ENCODE assay signal across 18 mouse cellular contexts in genomic region chr11:61319233-61319922, GRCm38 (mm10). TPM values are rescaled to one million over a fixed set of nuclear protein-coding genes. Genes with fewer than 3 reads are reported as not detected.
DNase-seq lines count a peak whose midpoint lies in the region; ATAC-seq lines count a peak whose summit lies in the region.
"Had no signal": no experiment of that assay in that cellular context is flagged by ENCODE, and none has a peak within 500 bp of the region (broad histone marks: within the 10 kb centered on the region; RNA-seq: fewer than 3 reads in every experiment).

No protein-coding gene starts in this region.

- H3K9me3 ChIP-seq in kidney, embryonic 16.5 days (ENCODE audit: low read length): no peaks in the 10 kb centered on the region
- H3K9me3 ChIP-seq in heart, embryonic 14.5 days (ENCODE audit: control insufficient read depth, low read length): no peaks in the 10 kb centered on the region
- no peaks in the 10 kb centered on the region for H3K9me3 ChIP-seq in forebrain, embryonic 12.5 days
- H3K9me3 ChIP-seq: neural tube, embryonic 12.5 days had no signal

- H3K27me3 ChIP-seq in kidney, embryonic 16.5 days (ENCODE audit: insufficient read depth, low read length): no peaks in the 10 kb centered on the region
- H3K27me3 ChIP-seq in heart, embryonic 14.5 days (ENCODE audit: control insufficient read depth, insufficient read depth, low read length): no peaks in the 10 kb centered on the region
- no peaks in the 10 kb centered on the region for H3K27me3 ChIP-seq in forebrain, embryonic 12.5 days
- H3K27me3 ChIP-seq: neural tube, embryonic 12.5 days had no signal

- no peak overlapping the region for H3K27ac ChIP-seq in kidney, embryonic 16.5 days (ENCODE audit: low read length)
- peak overlapping the region; percentile 81 to 87 for H3K27ac ChIP-seq in heart, embryonic 14.5 days (replicated peaks in 1 of 2; ENCODE audit: control insufficient read depth in 1 of 2, insufficient read depth in 1 of 2, low read depth in 2 of 2, low read length in 2 of 2)
- H3K27ac ChIP-seq in forebrain, embryonic 12.5 days: no peak overlapping the region
- H3K27ac ChIP-seq: neural tube, embryonic 12.5 days had no signal

- no peak overlapping the region for H3K4me3 ChIP-seq in kidney, embryonic 16.5 days (ENCODE audit: low read length)
- 0 out of 4 replicates have a peak overlapping the region, but pooled peaks of 1 of the 2 experiments have one; percentile 1 for H3K4me3 ChIP-seq in heart, embryonic 14.5 days (ENCODE audit: control insufficient read depth in 1 of 2, insufficient read depth in 1 of 2, low read depth in 1 of 2, low read length in 2 of 2)
- H3K4me3 ChIP-seq in forebrain, embryonic 12.5 days (replicated peaks): no peak overlapping the region
- H3K4me3 ChIP-seq: neural tube, embryonic 12.5 days had no signal

- peak; percentile 49 for DNase-seq in kidney, adult 11 months
- peak; percentile 51 to 66 for DNase-seq in heart, adult 18-20 months
- peak; percentile 74 for DNase-seq in kidney, adult 9 months
- no peak for DNase-seq in urinary bladder, postnatal 14 days (ENCODE audit: low spot score)
- no peak for DNase-seq in thymus, postnatal 25 days
- DNase-seq: adrenal gland, postnatal 25 days; B cell, adult 2 months; cerebellum, postnatal 10 days; liver, postnatal 0 days; midbrain, embryonic 14.5 days had no signal

- no peak for ATAC-seq in kidney, embryonic 16.5 days (ENCODE audit: low FRiP score, low TSS enrichment)
- peak; percentile 71; the same call in 1 of the 2 replicates for ATAC-seq in heart, embryonic 14.5 days (ENCODE audit: insufficient number of reproducible peaks, insufficient read depth, low FRiP score, low read depth)
- ATAC-seq in forebrain, embryonic 12.5 days (ENCODE audit: low FRiP score): no peak

- WGBS in kidney, embryonic 16.5 days: 49% methylated on average over 12 of the region's 12 CpGs
- WGBS in heart, embryonic 14.5 days: 24% methylated on average over 12 of the region's 12 CpGs
- whole genome bisulfite sequencing in forebrain, embryonic 12.5 days: 67% methylated on average over 12 of the region's 12 CpGs

- no peaks in the 10 kb centered on the region for H3K4me1 ChIP-seq in kidney, embryonic 16.5 days (ENCODE audit: insufficient read depth, low read length)
- H3K4me1 ChIP-seq in heart, embryonic 14.5 days (ENCODE audit: control insufficient read depth in 2 of 2, insufficient read depth in 2 of 2, low read length in 2 of 2): peaks cover 16 to 26% of the 10 kb centered on the region in 2 experiments
- no peaks in the 10 kb centered on the region for H3K4me1 ChIP-seq in forebrain, embryonic 12.5 days
- H3K4me1 ChIP-seq: neural tube, embryonic 12.5 days had no signal

- no peak overlapping the region for H3K4me2 ChIP-seq in kidney, embryonic 16.5 days (replicated peaks; ENCODE audit: low read depth, low read length)
- H3K4me2 ChIP-seq in heart, embryonic 14.5 days (ENCODE audit: low read length): peak overlapping the region; percentile 49
- no peak overlapping the region for H3K4me2 ChIP-seq in forebrain, embryonic 12.5 days
- H3K4me2 ChIP-seq: neural tube, embryonic 12.5 days had no signal

- no peak overlapping the region for H3K9ac ChIP-seq in kidney, embryonic 16.5 days (replicated peaks; ENCODE audit: low read length)
- 0 out of 2 replicates have a peak overlapping the region, but pooled peaks have one; percentile 18 for H3K9ac ChIP-seq in heart, embryonic 14.5 days (ENCODE audit: low read length)
- no peak overlapping the region for H3K9ac ChIP-seq in forebrain, embryonic 12.5 days
- H3K9ac ChIP-seq: liver, postnatal 0 days; neural tube, embryonic 12.5 days had no signal

- no peaks in the 10 kb centered on the region for H3K36me3 ChIP-seq in kidney, embryonic 16.5 days (ENCODE audit: insufficient read depth, low read length)
- no peaks in the 10 kb centered on the region for H3K36me3 ChIP-seq in heart, embryonic 14.5 days (ENCODE audit: control insufficient read depth, insufficient read depth, low read length)
- no peaks in the 10 kb centered on the region for H3K36me3 ChIP-seq in forebrain, embryonic 12.5 days (replicated peaks)
- H3K36me3 ChIP-seq: neural tube, embryonic 12.5 days had no signal

RNA-seq across cellular contexts. Expression of gene Slc47a2, which starts 23.3 kb away (rescaled TPM):
- polyA plus RNA-seq in kidney, embryonic 16.5 days (2015; fragmentation: Nextera tagmentation; extraction: Ambion mirVana): 0.10 TPM in 1 of 2 replicates, not detected in the other
- total RNA-seq in heart, adult 18-20 months (2021): not detected
- 0.35 TPM in 1 of 2 replicates, not detected in the other for polyA plus RNA-seq in heart, embryonic 14.5 days (2014; fragmentation: Nextera tagmentation; extraction: Ambion mirVana)
- not detected in 2 replicates for polyA plus RNA-seq in forebrain, embryonic 12.5 days (2016; fragmentation: Nextera tagmentation; extraction: Ambion mirVana)
- total RNA-seq: adrenal gland, postnatal 25 days; heart, postnatal 36 days had no signal
- polyA plus RNA-seq: embryonic facial prominence, embryonic 11.5 days; limb, embryonic 11.5 days; liver, postnatal 0 days; midbrain, embryonic 14.5 days; neural tube, embryonic 12.5 days; stomach, embryonic 16.5 days had no signal

RNA-seq across cellular contexts. Expression of gene Aldh3a2, which starts 52.1 kb away (rescaled TPM):
- polyA plus RNA-seq in kidney, embryonic 16.5 days (2015; fragmentation: Nextera tagmentation; extraction: Ambion mirVana): 40.7 and 42.1 TPM in 2 replicates
- total RNA-seq in heart, adult 18-20 months (2021): 10 to 100 TPM; 32.0 to 39.0 TPM
- polyA plus RNA-seq in heart, embryonic 14.5 days (2014; fragmentation: Nextera tagmentation; extraction: Ambion mirVana): 35.7 and 43.8 TPM in 2 replicates
- polyA plus RNA-seq in forebrain, embryonic 12.5 days (2016; fragmentation: Nextera tagmentation; extraction: Ambion mirVana): 22.0 and 22.9 TPM in 2 replicates

RNA-seq across cellular contexts. Expression of gene Slc47a1, which starts 58.8 kb away (rescaled TPM):
- polyA plus RNA-seq in kidney, embryonic 16.5 days (2015; fragmentation: Nextera tagmentation; extraction: Ambion mirVana): 39.5 and 48.8 TPM in 2 replicates
- 10 to 100 TPM; 23.6 to 26.1 TPM for total RNA-seq in heart, adult 18-20 months (2021)
- 22.0 and 25.3 TPM in 2 replicates for polyA plus RNA-seq in heart, embryonic 14.5 days (2014; fragmentation: Nextera tagmentation; extraction: Ambion mirVana)
- polyA plus RNA-seq in forebrain, embryonic 12.5 days (2016; fragmentation: Nextera tagmentation; extraction: Ambion mirVana): 0.19 TPM in 1 of 2 replicates, not detected in the other
- polyA plus RNA-seq: midbrain, embryonic 14.5 days had no signal

Comparison
In these comparisons a context has a peak if more than half of its experiments do, and no peak if none do; other contexts are left out.
1. DNase-seq: peak in kidney, adult 11 months (single experiment), heart, adult 18-20 months (2 of 2) and kidney, adult 9 months (single experiment); none in urinary bladder, postnatal 14 days (single experiment) and thymus, postnatal 25 days (single experiment).
2. H3K27ac ChIP-seq: peak in heart, embryonic 14.5 days (2 of 2); none in kidney, embryonic 16.5 days (single experiment) and forebrain, embryonic 12.5 days (single experiment).
3. RNA of gene Slc47a1, which starts 58.8 kb away (polyA plus RNA-seq): 39.5 to 48.8 TPM in kidney, embryonic 16.5 days and 22.0 to 25.3 TPM in heart, embryonic 14.5 days; 0.19 TPM in forebrain, embryonic 12.5 days; every median in the first group is over 10 times any median in the second.